Comparison of ENCODE assay signal across 7 mouse cellular contexts in the genomic region with DNA sequence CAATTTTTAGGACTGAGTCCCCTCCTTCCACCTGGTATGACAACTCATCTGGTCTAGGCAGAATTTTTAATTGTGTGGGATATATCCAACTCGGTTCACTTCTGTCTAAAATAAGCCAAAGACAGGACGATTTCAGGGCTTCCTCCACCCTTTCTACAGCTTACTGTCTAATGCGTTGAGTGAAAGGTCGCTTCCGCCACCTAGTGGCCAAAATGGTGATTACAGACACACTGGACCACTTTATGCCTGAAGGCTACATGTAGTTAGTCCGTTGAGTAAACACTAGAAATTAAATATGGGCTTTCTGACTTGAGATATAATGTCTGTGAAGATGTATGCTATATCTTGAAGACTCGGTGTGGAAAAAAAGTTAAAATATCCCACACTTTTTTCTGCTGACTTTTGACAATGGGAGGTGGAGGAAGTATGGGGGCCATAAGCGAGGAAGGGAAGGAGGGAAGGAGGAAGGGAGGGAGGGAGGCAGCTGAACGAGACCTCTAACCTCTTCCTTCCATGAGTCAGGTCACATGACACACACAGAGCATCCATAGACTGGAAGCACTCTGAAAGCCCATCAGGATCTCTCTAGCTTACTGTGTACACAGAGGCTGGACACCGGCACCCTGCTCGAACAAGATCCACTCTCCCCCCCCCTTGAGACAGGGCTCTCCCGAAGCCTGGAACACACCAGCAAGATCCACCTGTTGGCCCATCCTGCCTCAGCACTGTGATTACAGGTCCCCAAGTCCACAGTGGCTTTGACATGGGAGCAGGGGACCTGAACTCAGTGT. TPM values are rescaled to one million over a fixed set of nuclear protein-coding genes. Genes with fewer than 3 reads are reported as not detected.
DNase-seq lines count a peak whose midpoint lies in the region; ATAC-seq and TF ChIP-seq lines count a peak whose summit lies in the region.

No protein-coding gene starts in this region.

- TF ChIP-seq POLR2A in small intestine, adult 2 months (IDR thresholded peaks at IDR 0.05; ENCODE audit: low read depth, low read length) = no peak

- H3K27ac ChIP-seq in intestine, postnatal 0 days (ENCODE audit: low read depth, low read length) = no peak overlapping the region
- H3K27ac ChIP-seq in midbrain, embryonic 12.5 days (replicated peaks) = no peak overlapping the region
- no peak overlapping the region for H3K27ac ChIP-seq in small intestine, adult 2 months (ENCODE audit: insufficient read depth, low read depth, low read length)

- DNase-seq in cerebellum, postnatal 36 days = peak; percentile 82 to 91
- DNase-seq in gastrocnemius, adult 8-10 months (ENCODE audit: low spot score in 2 of 2) = peak; percentile 65 to 73
- DNase-seq in left cerebral cortex, postnatal 25 days (ENCODE audit: low spot score in 2 of 2) = peak; percentile 93 to 96

- peak; percentile 96 for TF ChIP-seq CTCF in intestine, postnatal 0 days (IDR thresholded peaks at IDR 0.05; ENCODE audit: low read depth)
- TF ChIP-seq CTCF in small intestine, adult 2 months (IDR thresholded peaks at IDR 0.05; ENCODE audit: extremely low read depth, insufficient read length, insufficient replicate concordance, low read depth, low read length) = peak; percentile 17; the same call in 1 of the 2 replicates

- peaks cover 5% of the 10 kb centered on the region; the same call in 1 of the 2 replicates for H3K36me3 ChIP-seq in intestine, postnatal 0 days (ENCODE audit: control insufficient read depth, insufficient read depth)
- H3K36me3 ChIP-seq in midbrain, embryonic 12.5 days = peaks cover 21% of the 10 kb centered on the region
- H3K36me3 ChIP-seq in small intestine, adult 2 months (ENCODE audit: control insufficient read depth, insufficient read depth, low read length) = peaks cover 2% of the 10 kb centered on the region; the same call in 1 of the 2 replicates

- no peak overlapping the region for H3K9ac ChIP-seq in intestine, postnatal 0 days (ENCODE audit: low read depth, low read length)
- no peak overlapping the region for H3K9ac ChIP-seq in midbrain, embryonic 12.5 days (replicated peaks)

- 28% methylated on average over 12 of the region's 12 CpGs for WGBS in intestine, postnatal 0 days
- 31% methylated on average over 12 of the region's 12 CpGs for WGBS in midbrain, embryonic 12.5 days
- 30% methylated on average over 12 of the region's 12 CpGs for WGBS in small intestine, adult 2 months

- no peaks in the 10 kb centered on the region for H3K27me3 ChIP-seq in intestine, postnatal 0 days (replicated peaks; ENCODE audit: control insufficient read depth, insufficient read depth, low read length)
- H3K27me3 ChIP-seq in midbrain, embryonic 12.5 days = no peaks in the 10 kb centered on the region
- H3K27me3 ChIP-seq in small intestine, adult 2 months (ENCODE audit: control insufficient read depth, insufficient read depth, low read length) = no peaks in the 10 kb centered on the region

- H3K4me3 ChIP-seq in intestine, postnatal 0 days (ENCODE audit: low read depth, low read length) = no peak overlapping the region
- H3K4me3 ChIP-seq in midbrain, embryonic 12.5 days = no peak overlapping the region
- H3K4me3 ChIP-seq in small intestine, adult 2 months (ENCODE audit: low read depth, low read length) = no peak overlapping the region

- no peaks in the 10 kb centered on the region for H3K9me3 ChIP-seq in intestine, postnatal 0 days (ENCODE audit: control insufficient read depth)
- H3K9me3 ChIP-seq in midbrain, embryonic 12.5 days = no peaks in the 10 kb centered on the region

- peak; percentile 82 for ATAC-seq in activated CD4-positive, CD25-positive, alpha-beta regulatory T cell, adult 4 months
- peak; percentile 61; the same call in 1 of the 2 replicates for ATAC-seq in intestine, postnatal 0 days
- peak; percentile 48; the same call in 1 of the 2 replicates for ATAC-seq in midbrain, embryonic 12.5 days (ENCODE audit: low FRiP score, low read depth)

- H3K4me1 ChIP-seq in intestine, postnatal 0 days (replicated peaks; ENCODE audit: control insufficient read depth, insufficient read depth, low read length) = no peaks in the 10 kb centered on the region
- 0 out of 2 replicates have a peak, but pooled peaks cover 4% of the 10 kb centered on the region for H3K4me1 ChIP-seq in midbrain, embryonic 12.5 days
- H3K4me1 ChIP-seq in small intestine, adult 2 months (ENCODE audit: control insufficient read depth, insufficient read depth, insufficient read length, low read length) = no peaks in the 10 kb centered on the region

- intact Hi-C loops in left cerebral cortex, postnatal 25 days (cut with DNase I) = loop anchor here (1.0 to 5.0 kb wide), 4 partner anchors 108 to 677 kb away; no protein-coding TSS in a partner anchor

- no peak overlapping the region for H3K4me2 ChIP-seq in intestine, postnatal 0 days (replicated peaks; ENCODE audit: low read depth)
- H3K4me2 ChIP-seq in midbrain, embryonic 12.5 days (replicated peaks) = no peak overlapping the region

RNA-seq across cellular contexts. Expression of gene Slit1, which starts 20.6 kb away (rescaled TPM):
- polyA plus RNA-seq in activated CD4-positive, CD25-positive, alpha-beta regulatory T cell, adult 4 months (2017; shearing (Covaris generic)) = under 1 TPM in 1 of 2 experiments, not detected in 1; 0.08 TPM
- total RNA-seq in gastrocnemius, adult 8-10 months (2022) = 1 to 10 TPM in 1 of 4 experiments, under 1 TPM in 3; 0.21 to 1.7 (median 0.76) TPM
- 0.27 and 0.35 TPM in 2 replicates for polyA plus RNA-seq in intestine, postnatal 0 days (2015; fragmentation: Nextera tagmentation; extraction: Ambion mirVana)
- 10 to 100 TPM; 46.4 to 49.8 TPM for total RNA-seq in left cerebral cortex, postnatal 25 days (2021)
- polyA plus RNA-seq in midbrain, embryonic 12.5 days (2016; fragmentation: Nextera tagmentation; extraction: Ambion mirVana) = 12.2 and 14.8 TPM in 2 replicates
- polyA plus RNA-seq in small intestine, adult 2 months (2012; rRNA removed) = 0.27 and 0.94 TPM in 2 replicates

RNA-seq across cellular contexts. Expression of gene Arhgap19, which starts 37.8 kb away (rescaled TPM):
- 1 to 10 TPM; 6.7 to 7.1 TPM for polyA plus RNA-seq in activated CD4-positive, CD25-positive, alpha-beta regulatory T cell, adult 4 months (2017; shearing (Covaris generic))
- 10 to 100 TPM in 1 of 4 experiments, 1 to 10 TPM in 3; 8.6 to 10.0 (median 9.0) TPM for total RNA-seq in gastrocnemius, adult 8-10 months (2022)
- polyA plus RNA-seq in intestine, postnatal 0 days (2015; fragmentation: Nextera tagmentation; extraction: Ambion mirVana) = 3.5 TPM in 2 replicates
- 1 to 10 TPM; 2.7 to 3.7 TPM for total RNA-seq in left cerebral cortex, postnatal 25 days (2021)
- 27.8 and 29.5 TPM in 2 replicates for polyA plus RNA-seq in midbrain, embryonic 12.5 days (2016; fragmentation: Nextera tagmentation; extraction: Ambion mirVana)
- polyA plus RNA-seq in small intestine, adult 2 months (2012; rRNA removed) = 0.71 and 2.1 TPM in 2 replicates
